Mouse (Mus musculus) spleen, adult 2 months (tissue): Measurements from ENCODE around the gene Sema5a.

Experiments used
- CTCF ChIP-seq: fragments of 200-500 bp; IDR thresholded peaks from 2 replicates; pipeline ENCODE4 v1.5.1; 2011; ENCODE audit warnings: mild to moderate bottlenecking, inconsistent platforms; ENCODE audit not compliant: insufficient read depth, insufficient read length, insufficient replicate concordance; ENCODE audit errors: extremely low read depth
- POLR2A ChIP-seq: fragments of 200-500 bp; IDR thresholded peaks from 2 replicates; pipeline ENCODE4 v1.6.1; 2011; ENCODE audit warnings: low read depth, low read length, inconsistent platforms

DNA sequence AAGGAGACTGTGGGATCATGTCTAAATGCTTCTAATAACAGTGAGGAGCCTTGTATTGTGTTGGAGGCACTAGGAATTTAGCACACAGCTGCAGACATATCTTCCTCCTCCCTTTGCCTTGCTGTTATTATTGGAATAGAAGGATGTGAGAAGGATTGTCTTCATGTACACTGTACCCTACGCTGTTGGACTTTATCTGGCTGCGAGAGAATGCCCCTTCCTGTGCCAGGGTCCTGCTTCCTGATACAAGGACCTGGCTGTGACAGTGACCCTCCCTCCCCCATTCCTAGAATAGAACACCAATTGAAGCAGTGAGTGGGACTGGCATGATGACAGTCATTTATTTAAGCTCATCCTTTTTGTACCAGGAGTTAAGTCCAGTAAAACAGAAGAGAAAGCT lies 261.3 kb downstream of the Sema5a start:
- TF ChIP-seq CTCF (no peak), POLR2A (no peak)
